Mouse (Mus musculus): ENCODE results near the gene Gm11213. TPM values are rescaled to one million over a fixed set of nuclear protein-coding genes. Genes with fewer than 3 reads are reported as not detected.

Gene Gm11213
- polyA plus RNA-seq, 1 experiment from 2014 or later, result not detected

DNA sequence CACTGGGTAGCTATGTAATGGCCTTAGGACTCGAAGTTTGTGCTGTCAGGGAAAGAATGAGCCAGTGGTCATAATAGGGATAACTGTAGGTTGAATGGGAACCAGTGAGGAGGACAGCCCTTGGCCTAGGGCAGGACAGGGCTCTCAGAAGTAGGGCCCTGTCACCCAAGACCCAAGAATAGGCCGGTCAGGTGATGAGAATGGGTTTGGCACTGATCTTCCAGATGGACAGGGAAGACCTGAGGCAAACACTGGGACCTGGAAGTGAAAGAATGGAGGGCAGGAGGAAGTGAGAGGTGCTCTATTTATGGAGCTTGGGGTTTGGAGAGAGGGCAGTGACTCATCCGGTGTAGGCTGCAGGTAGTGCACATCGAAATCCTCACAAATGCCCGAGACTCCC is 48.4 kb downstream of the Gm11213 start:
- Histone ChIP-seq H3K9ac (no peak overlapping the region), H3K36me3 (peaks cover 21% of the 10 kb centered on the region), H3K4me2 (no peak overlapping the region), H3K4me3 (no peak overlapping the region), H3K9me3 (no peaks in the 10 kb centered on the region), H3K4me1 (replicated peaks) (peaks cover 26% of the 10 kb centered on the region), H3K27ac (replicated peaks) (no peak overlapping the region), H3K27me3 (no peaks in the 10 kb centered on the region)
- 67% methylated on average over 5 of the region's 5 CpGs for WGBS
- ATAC-seq (ENCODE audit: low FRiP score, low read depth), result no peak

- WGBS, result 91% methylated on average over 2 of the region's 2 CpGs
- H3K36me3 ChIP-seq, result peaks cover 33% of the 10 kb centered on the region
- no peak overlapping the region for H3K27ac ChIP-seq (replicated peaks)
- H3K27me3 ChIP-seq, result no peaks in the 10 kb centered on the region
- peaks cover 26% of the 10 kb centered on the region for H3K4me1 ChIP-seq (replicated peaks)
- ATAC-seq (ENCODE audit: low FRiP score, low read depth), result no peak
- H3K4me2 ChIP-seq, result no peak overlapping the region
- no peak overlapping the region for H3K4me3 ChIP-seq
- H3K9ac ChIP-seq, result no peak overlapping the region
- H3K9me3 ChIP-seq, result no peaks in the 10 kb centered on the region
Measured at GRCm38 (mm10) chr4:63555111-63555510, 50.0 kb downstream of the Gm11213 start.

DNA sequence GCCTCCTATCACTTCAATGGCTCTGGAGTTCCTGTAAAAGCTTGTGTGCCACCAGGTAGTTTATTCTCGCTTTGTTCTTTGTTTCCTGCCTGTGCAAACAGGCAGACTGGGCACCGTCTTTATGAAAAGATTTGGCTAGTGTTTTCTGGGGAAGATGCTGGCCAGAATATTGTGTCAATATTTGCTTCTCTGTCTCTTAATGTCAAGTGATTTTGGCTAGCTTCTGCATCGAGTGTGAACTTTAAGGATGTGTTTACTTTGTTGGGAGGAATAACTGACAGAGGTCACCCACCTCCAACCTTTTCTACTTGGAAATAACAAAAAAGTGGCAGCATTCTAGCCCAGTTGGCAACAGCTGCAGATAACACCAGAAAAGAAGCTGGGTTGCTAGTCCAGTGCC is 50.4 kb downstream of the Gm11213 start:
- Histone ChIP-seq H3K4me2 (no peak overlapping the region), H3K9ac (no peak overlapping the region), H3K27ac (replicated peaks) (no peak overlapping the region), H3K27me3 (no peaks in the 10 kb centered on the region), H3K4me1 (replicated peaks) (peaks cover 23% of the 10 kb centered on the region), H3K36me3 (peaks cover 34% of the 10 kb centered on the region), H3K4me3 (no peak overlapping the region), H3K9me3 (no peaks in the 10 kb centered on the region)
- WGBS, result 22% methylated on average over 3 of the region's 3 CpGs
- no peak for ATAC-seq (ENCODE audit: low FRiP score, low read depth)

- Histone ChIP-seq H3K4me1 (replicated peaks) (peaks cover 17% of the 10 kb centered on the region), H3K27me3 (no peaks in the 10 kb centered on the region), H3K4me3 (no peak overlapping the region), H3K9ac (no peak overlapping the region), H3K4me2 (no peak overlapping the region), H3K36me3 (peaks cover 41% of the 10 kb centered on the region), H3K27ac (replicated peaks) (no peak overlapping the region), H3K9me3 (no peaks in the 10 kb centered on the region)
- ATAC-seq (ENCODE audit: low FRiP score, low read depth), result no peak
- WGBS, result 26% methylated on average over 4 of the region's 4 CpGs
Measured at GRCm38 (mm10) chr4:63553789-63554576, 51.1 kb downstream of the Gm11213 start.

DNA sequence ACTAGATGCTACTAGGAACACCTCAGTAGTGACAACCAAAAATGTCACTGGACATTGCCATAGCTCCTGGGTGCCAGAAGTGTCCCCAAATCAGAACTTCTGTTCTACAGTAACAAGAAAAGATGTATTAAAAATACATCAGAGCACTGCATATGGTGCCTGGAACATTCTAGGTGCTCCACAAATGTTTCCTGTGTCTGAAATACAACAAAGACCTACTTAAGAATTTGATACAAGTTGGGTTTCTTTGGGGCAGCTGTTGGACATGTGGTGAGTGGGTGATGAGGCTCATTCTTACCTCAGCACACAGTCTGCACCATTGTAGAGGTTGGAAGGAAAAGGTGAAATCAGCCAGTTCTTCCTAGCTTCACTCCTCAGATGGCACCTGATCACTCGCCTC is 52.2 kb downstream of the Gm11213 start:
- H3K36me3 ChIP-seq, result peaks cover 44% of the 10 kb centered on the region

GRCm38 (mm10) chr4:63550908-63551307 is 54.2 kb downstream of the Gm11213 start:
- Histone ChIP-seq H3K27ac (replicated peaks) (no peak overlapping the region), H3K9ac (no peak overlapping the region), H3K4me2 (no peak overlapping the region), H3K4me3 (no peak overlapping the region), H3K4me1 (replicated peaks) (peaks cover 24% of the 10 kb centered on the region), H3K9me3 (no peaks in the 10 kb centered on the region), H3K27me3 (no peaks in the 10 kb centered on the region), H3K36me3 (peaks cover 44% of the 10 kb centered on the region)
- 96% methylated on average over 3 of the region's 3 CpGs for WGBS
- no peak for ATAC-seq (ENCODE audit: low FRiP score, low read depth)

More for the DNA sequence above, 52.2 kb downstream of the Gm11213 start:
- Histone ChIP-seq H3K4me2 (no peak overlapping the region), H3K4me1 (replicated peaks) (peaks cover 14% of the 10 kb centered on the region), H3K9me3 (no peaks in the 10 kb centered on the region), H3K4me3 (no peak overlapping the region), H3K27ac (replicated peaks) (no peak overlapping the region), H3K27me3 (no peaks in the 10 kb centered on the region), H3K9ac (no peak overlapping the region)
- 95% methylated on average over 1 of the region's 1 CpGs for WGBS
- ATAC-seq (ENCODE audit: low FRiP score, low read depth), result no peak

GRCm38 (mm10) chr4:63548491-63548890 is 56.6 kb downstream of the Gm11213 start:
- no peak for ATAC-seq (ENCODE audit: low FRiP score, low read depth)
- H3K9ac ChIP-seq, result no peak overlapping the region
- H3K27ac ChIP-seq (replicated peaks), result no peak overlapping the region
- no peak overlapping the region for H3K4me3 ChIP-seq
- H3K27me3 ChIP-seq, result no peaks in the 10 kb centered on the region
- peaks cover 35% of the 10 kb centered on the region for H3K4me1 ChIP-seq (replicated peaks)
- no peaks in the 10 kb centered on the region for H3K9me3 ChIP-seq
- H3K4me2 ChIP-seq, result no peak overlapping the region
- H3K36me3 ChIP-seq, result peaks cover 38% of the 10 kb centered on the region
- 92% methylated on average over 3 of the region's 3 CpGs for WGBS

DNA sequence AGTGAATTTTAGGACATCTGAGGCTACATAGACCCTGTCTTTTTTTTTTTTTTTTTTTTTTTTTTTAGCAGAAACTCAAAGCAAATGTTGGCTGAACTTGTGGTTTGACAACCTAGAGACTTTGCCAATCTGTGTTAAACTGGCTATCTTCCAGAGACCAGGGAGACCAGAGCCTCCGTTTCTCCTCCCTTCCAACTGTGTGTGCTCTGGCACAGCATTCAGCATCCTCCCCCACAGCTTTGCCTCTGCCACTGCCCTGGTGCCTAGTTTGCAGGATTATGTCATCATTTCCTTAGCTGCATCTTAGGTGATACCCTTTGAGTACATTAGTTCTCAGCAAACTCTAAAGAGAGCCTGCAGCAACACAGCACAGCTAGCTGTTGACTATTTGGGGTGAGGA is 57.3 kb downstream of the Gm11213 start:
- Histone ChIP-seq H3K9ac (no peak overlapping the region), H3K9me3 (no peaks in the 10 kb centered on the region), H3K4me3 (no peak overlapping the region), H3K27me3 (no peaks in the 10 kb centered on the region), H3K27ac (replicated peaks) (no peak overlapping the region), H3K4me2 (no peak overlapping the region), H3K36me3 (peaks cover 35% of the 10 kb centered on the region), H3K4me1 (replicated peaks) (peaks cover 35% of the 10 kb centered on the region)
- 48% methylated on average over 1 of the region's 1 CpGs for WGBS
- ATAC-seq (ENCODE audit: low FRiP score, low read depth), result no peak

Other genes starting within 250 kb of the Gm11213 start
- not detected in 2 replicates for gene Orm3, start 249.1 kb downstream of the Gm11213 start, polyA plus RNA-seq (2015; fragmentation: Nextera tagmentation; extraction: Ambion mirVana)
- not detected in 2 replicates for gene Orm2, start 242.8 kb downstream of the Gm11213 start, polyA plus RNA-seq (2015; fragmentation: Nextera tagmentation; extraction: Ambion mirVana)
- 6.6 and 7.2 TPM in 2 replicates for gene Akna, start 201.9 kb downstream of the Gm11213 start, polyA plus RNA-seq (2015; fragmentation: Nextera tagmentation; extraction: Ambion mirVana)
- 6.9 and 7.1 TPM in 2 replicates for gene Whrn, start 109.3 kb downstream of the Gm11213 start, polyA plus RNA-seq (2015; fragmentation: Nextera tagmentation; extraction: Ambion mirVana)
- 392 and 404 TPM in 2 replicates for gene Atp6v1g1, start 60.5 kb downstream of the Gm11213 start, polyA plus RNA-seq (2015; fragmentation: Nextera tagmentation; extraction: Ambion mirVana)
- 3.3 and 4.1 TPM in 2 replicates for gene Tmem268, start 46.5 kb downstream of the Gm11213 start, polyA plus RNA-seq (2015; fragmentation: Nextera tagmentation; extraction: Ambion mirVana)
- gene Tex48, start 17.2 kb upstream of the Gm11213 start, polyA plus RNA-seq (2015; fragmentation: Nextera tagmentation; extraction: Ambion mirVana), result not detected in 2 replicates
- not detected in 2 replicates for gene Gm11214, start 58.1 kb upstream of the Gm11213 start, polyA plus RNA-seq (2015; fragmentation: Nextera tagmentation; extraction: Ambion mirVana)
- 0.05 TPM in 1 of 2 replicates, not detected in the other for gene Tnfsf15, start 139.9 kb upstream of the Gm11213 start, polyA plus RNA-seq (2015; fragmentation: Nextera tagmentation; extraction: Ambion mirVana)

Measured in hindbrain, embryonic 15.5 days (tissue).